In genomic region chr11:75166861-75167642, GRCm38 (mm10) we compare ENCODE assay signal across 8 mouse cellular contexts. TPM values are rescaled to one million over a fixed set of nuclear protein-coding genes. Genes with fewer than 3 reads are reported as not detected.
DNase-seq lines count a peak whose midpoint lies in the region; ATAC-seq and TF ChIP-seq lines count a peak whose summit lies in the region.

No protein-coding gene starts in this region.

- peaks cover 67% of the 10 kb centered on the region for H3K27me3 ChIP-seq in forebrain, embryonic 16.5 days (replicated peaks; ENCODE audit: control insufficient read depth, insufficient read depth, low read length)

- peak; percentile 50 to 55 for DNase-seq in cerebellum, postnatal 25 days
- no peak for DNase-seq in cerebellum, postnatal 4 days (ENCODE audit: low spot score in 2 of 2)
- no peak for DNase-seq in ES-E14 (ENCODE audit: low read depth, low spot score)
- DNase-seq in kidney, adult 9 months: peak; percentile 55
- peak; percentile 40 for DNase-seq in lung, postnatal 14 days
- DNase-seq in thymus, postnatal 10 days (ENCODE audit: low spot score in 2 of 2): peak; percentile 15 to 51

- H3K9me3 ChIP-seq in ES-E14 (ENCODE audit: control insufficient read depth, insufficient read depth, low read depth, low read length): no peaks in the 10 kb centered on the region
- no peaks in the 10 kb centered on the region; the same call in 1 of the 2 replicates for H3K9me3 ChIP-seq in forebrain, embryonic 16.5 days (ENCODE audit: control insufficient read depth, low read length)

- no peaks in the 10 kb centered on the region; the same call in 1 of the 2 replicates for H3K36me3 ChIP-seq in ES-E14 (ENCODE audit: control insufficient read depth, insufficient read depth, low read length, poor library complexity, severe bottlenecking)
- H3K36me3 ChIP-seq in forebrain, embryonic 16.5 days (ENCODE audit: control insufficient read depth, insufficient read depth): 0 out of 2 replicates have a peak, but pooled peaks cover 3% of the 10 kb centered on the region

- ATAC-seq in forebrain, embryonic 16.5 days: no peak
- ATAC-seq in frontal cortex, adult (ENCODE audit: low TSS enrichment): no peak

- H3K4me2 ChIP-seq in forebrain, embryonic 16.5 days (ENCODE audit: low read length): peak overlapping the region; percentile 39

- peak overlapping the region; percentile 43 to 44; a peak in 3 of 4 replicates for H3K4me3 ChIP-seq in ES-E14 (ENCODE audit: insufficient read depth in 1 of 2, low read depth in 1 of 2, low read length in 2 of 2, poor library complexity in 1 of 2, severe bottlenecking in 1 of 2)
- peak overlapping the region; percentile 30 for H3K4me3 ChIP-seq in forebrain, embryonic 16.5 days (replicated peaks; ENCODE audit: low read length)

- 2% methylated on average over 62 of the region's 68 CpGs for WGBS in forebrain, embryonic 16.5 days

- no peak overlapping the region for H3K27ac ChIP-seq in ES-E14 (ENCODE audit: insufficient read depth, low read depth, low read length, poor library complexity, severe bottlenecking)
- H3K27ac ChIP-seq in forebrain, embryonic 16.5 days (ENCODE audit: low read length): no peak overlapping the region

- in situ Hi-C loops in ES-E14 (cut with MboI; ENCODE audit: low sequenced_read_pairs in 2 of 2, unreplicated experiment in 2 of 2): no loop called here

- H3K4me1 ChIP-seq in ES-E14 (ENCODE audit: control insufficient read depth in 2 of 2, insufficient read depth in 2 of 2, low read length in 2 of 2, poor library complexity in 1 of 2): peaks cover 0 to 15% of the 10 kb centered on the region in 2 experiments; a peak in 1 of 4 replicates
- peaks cover 50% of the 10 kb centered on the region for H3K4me1 ChIP-seq in forebrain, embryonic 16.5 days (replicated peaks; ENCODE audit: control insufficient read depth, insufficient read depth, low read length)

- H3K9ac ChIP-seq in ES-E14 (ENCODE audit: insufficient read depth, low read depth, low read length, poor library complexity, severe bottlenecking): peak overlapping the region; percentile 37; the same call in 1 of the 2 replicates
- peak overlapping the region; percentile 42 for H3K9ac ChIP-seq in forebrain, embryonic 16.5 days (replicated peaks; ENCODE audit: low read depth, low read length)

TF ChIP-seq in ES-E14, 5 proteins besides CTCF, POLR2A, EP300 and RAD21:
- TF ChIP-seq CHD2 (IDR thresholded peaks at IDR 0.05; ENCODE audit: low read depth, low read length) (no peak), ZNF384 (IDR thresholded peaks at IDR 0.05; ENCODE audit: low read depth, low read length) (no peak), HCFC1 (IDR thresholded peaks at IDR 0.05; ENCODE audit: borderline replicate concordance, insufficient read depth, low read length) (no peak), ZC3H11A (IDR thresholded peaks at IDR 0.05; ENCODE audit: borderline replicate concordance, low read depth, low read length) (no peak), MAFK (IDR thresholded peaks at IDR 0.05; ENCODE audit: insufficient read depth, low read depth, low read length) (no peak)

RNA-seq across cellular contexts. Expression of gene Hic1, which starts 2.3 kb away (rescaled TPM):
- 1.4 and 2.1 TPM in 2 replicates for total RNA-seq in ES-E14 (2012; rRNA removed)
- 1.2 and 2.3 TPM in 2 replicates for polyA plus RNA-seq in forebrain, embryonic 16.5 days (2015; fragmentation: Nextera tagmentation; extraction: Ambion mirVana)

RNA-seq across cellular contexts. Expression of gene Ovca2, which starts 11.6 kb away (rescaled TPM):
- total RNA-seq in ES-E14 (2012; rRNA removed): 11.7 and 14.8 TPM in 2 replicates
- 18.0 and 20.8 TPM in 2 replicates for polyA plus RNA-seq in forebrain, embryonic 16.5 days (2015; fragmentation: Nextera tagmentation; extraction: Ambion mirVana)

RNA-seq across cellular contexts. Expression of gene Dph1, which starts 24.0 kb away (rescaled TPM):
- 32.8 and 43.6 TPM in 2 replicates for total RNA-seq in ES-E14 (2012; rRNA removed)
- polyA plus RNA-seq in forebrain, embryonic 16.5 days (2015; fragmentation: Nextera tagmentation; extraction: Ambion mirVana): 15.4 and 16.1 TPM in 2 replicates

RNA-seq across cellular contexts. Expression of gene Rtn4rl1, which starts 26.5 kb away (rescaled TPM):
- 1.0 and 1.1 TPM in 2 replicates for total RNA-seq in ES-E14 (2012; rRNA removed)
- 5.5 and 6.3 TPM in 2 replicates for polyA plus RNA-seq in forebrain, embryonic 16.5 days (2015; fragmentation: Nextera tagmentation; extraction: Ambion mirVana)

Comparison
In these comparisons a context has a peak if more than half of its experiments do, and no peak if none do; other contexts are left out.
1. DNase-seq: peak in cerebellum, postnatal 25 days (2 of 2), kidney, adult 9 months (single experiment), lung, postnatal 14 days (single experiment) and thymus, postnatal 10 days (2 of 2); none in cerebellum, postnatal 4 days (0 of 2) and ES-E14 (single experiment).